Mouse (Mus musculus) gastrocnemius, postnatal 14 days (tissue): ENCODE data around the gene Atg14. TPM values are rescaled to one million over a fixed set of nuclear protein-coding genes. Genes with fewer than 3 reads are reported as not detected.
A peak's percentile ranks its signal among the peaks of the same experiment; 100 is the strongest.

Source experiments
- DNase-seq: peaks from one replicate; pipeline ENCODE4 v3.0.0; 2021; ENCODE audit warnings: mixed read lengths
- intact Hi-C: fragments of 180-260 bp; cut with DNase I; formaldehyde crosslinking; loops from one replicate; pipeline ENCODE4 v1.15.1; 2025; ENCODE audit warnings: low total_unique reads
- total RNA-seq, 2 experiments: library from RNA; stranded (reverse); gene quantifications; 2 replicates each; pipeline ENCODE4 v1.2.3; 2021

Gene Atg14
- total RNA-seq, 2 experiments from 2014 or later: 5.0 to 7.8 TPM

DNA sequence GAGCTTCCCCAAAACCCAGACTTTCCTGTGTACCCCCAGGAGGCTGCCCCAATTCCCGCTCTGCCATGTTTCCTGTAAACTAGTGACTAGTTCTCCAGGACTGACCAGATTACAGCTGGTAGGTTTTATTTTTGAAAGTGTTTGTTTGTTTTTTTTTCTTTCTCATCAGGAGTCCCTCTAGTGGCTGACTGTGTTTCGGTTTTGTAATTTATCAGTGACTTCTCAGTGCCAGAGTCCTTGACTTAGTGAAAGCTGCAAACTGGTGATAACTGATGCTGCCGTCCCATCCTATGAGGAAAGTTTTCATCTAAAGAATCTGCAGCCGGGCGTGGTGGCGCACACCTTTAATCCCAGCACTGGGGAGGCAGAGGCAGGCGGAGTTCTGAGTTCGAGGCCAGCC is 54.8 kb downstream of the Atg14 start:
- intact Hi-C loops: no loop called here
- DNase-seq: no peak

DNA sequence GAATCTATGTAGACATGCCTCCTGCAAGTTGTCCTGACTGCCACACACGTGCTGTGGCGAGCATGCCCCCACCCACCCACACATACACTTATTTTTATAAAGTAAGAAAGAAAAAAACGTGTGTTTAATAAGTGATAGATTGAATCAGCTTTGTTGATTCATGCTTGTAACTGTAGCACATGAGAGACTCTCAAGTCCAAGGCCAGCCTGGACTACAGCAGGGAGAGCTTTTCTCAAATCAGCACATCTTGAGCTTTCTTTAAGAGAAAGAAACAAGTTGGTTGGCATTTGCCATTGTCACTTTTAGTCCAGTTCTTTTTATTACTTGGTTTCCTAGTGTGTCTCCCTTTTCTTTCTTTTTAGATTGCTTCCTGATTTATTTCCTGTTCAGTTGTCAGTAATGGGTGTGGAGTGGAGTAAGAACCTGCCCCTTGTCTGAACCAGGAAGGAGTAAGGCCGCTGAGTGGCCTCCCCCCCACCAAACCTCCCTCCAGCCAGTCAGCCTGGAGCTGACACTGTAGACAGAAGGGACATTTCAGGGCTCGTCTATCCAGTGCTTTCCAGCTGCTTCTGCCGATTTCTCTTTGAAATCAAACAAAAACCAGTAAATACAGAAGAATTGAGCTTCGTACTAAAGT is 55.5 kb downstream of the Atg14 start:
- intact Hi-C loops: no loop called here
- peak; percentile 24 for DNase-seq

- intact Hi-C loops: no loop called here
- DNase-seq: no peak
Observed at GRCm38 (mm10) chr14:47513606-47514005, 56.8 kb downstream of the Atg14 start.

DNA sequence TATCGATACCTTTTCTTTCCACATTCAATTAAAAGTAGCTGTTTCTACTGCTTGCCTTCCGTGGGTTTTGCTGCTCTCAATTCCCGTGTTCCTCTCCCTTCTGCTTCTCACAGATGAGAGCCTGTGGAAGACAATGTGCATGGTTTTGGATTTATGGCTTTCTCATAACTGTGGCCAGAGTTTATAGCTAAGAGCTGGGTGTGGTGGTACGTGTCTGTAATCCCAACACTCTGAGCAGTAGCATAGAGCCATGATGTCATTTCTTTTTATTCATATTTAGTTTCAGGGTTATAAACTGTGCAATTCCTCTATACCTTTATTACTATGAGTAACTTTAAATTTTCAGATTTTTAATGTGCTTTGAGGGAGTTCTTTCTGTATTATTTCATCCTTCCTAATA is 60.2 kb downstream of the Atg14 start:
- DNase-seq: no peak
- intact Hi-C loops: no loop called here

DNA sequence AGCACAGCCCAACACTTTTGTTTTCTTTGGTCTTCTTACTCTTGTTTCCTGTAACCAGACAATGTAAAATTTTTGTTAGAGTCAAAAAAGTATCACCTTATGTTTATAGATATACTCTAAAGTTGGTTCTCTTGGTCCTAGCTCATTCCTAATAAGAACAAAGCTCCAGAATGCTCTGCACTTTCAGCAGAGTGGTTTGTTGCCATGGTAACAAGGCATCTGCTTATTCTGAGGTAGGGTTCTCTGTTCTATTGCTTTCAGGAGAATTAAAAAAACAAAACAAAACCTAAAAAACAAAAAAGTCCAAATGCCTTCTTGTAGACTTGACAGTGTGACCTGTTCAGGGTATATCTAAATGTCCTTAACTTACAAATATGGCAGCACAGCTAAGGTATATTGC is 62.4 kb downstream of the Atg14 start:
- intact Hi-C loops: no loop called here
- DNase-seq: no peak

DNA sequence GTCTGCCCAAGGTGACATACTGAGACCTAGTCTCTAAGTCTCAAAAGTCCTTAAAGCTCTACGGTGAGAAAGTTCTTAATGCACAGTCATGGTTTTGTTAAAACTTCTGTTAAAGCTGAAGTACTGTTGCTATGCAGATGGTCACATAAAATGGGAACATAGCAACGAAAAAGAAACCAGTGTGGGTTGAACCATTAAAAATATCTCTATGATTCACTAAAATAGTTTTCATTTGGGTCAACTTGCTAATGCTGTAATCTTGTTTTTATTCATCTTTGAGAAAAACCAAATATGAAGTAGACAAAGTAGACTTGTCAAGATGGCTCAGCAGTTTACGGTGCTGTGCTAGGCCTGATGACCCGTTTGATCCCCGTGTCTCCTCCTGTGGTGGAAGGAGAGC is 63.8 kb downstream of the Atg14 start:
- DNase-seq: no peak
- intact Hi-C loops: no loop called here

DNA sequence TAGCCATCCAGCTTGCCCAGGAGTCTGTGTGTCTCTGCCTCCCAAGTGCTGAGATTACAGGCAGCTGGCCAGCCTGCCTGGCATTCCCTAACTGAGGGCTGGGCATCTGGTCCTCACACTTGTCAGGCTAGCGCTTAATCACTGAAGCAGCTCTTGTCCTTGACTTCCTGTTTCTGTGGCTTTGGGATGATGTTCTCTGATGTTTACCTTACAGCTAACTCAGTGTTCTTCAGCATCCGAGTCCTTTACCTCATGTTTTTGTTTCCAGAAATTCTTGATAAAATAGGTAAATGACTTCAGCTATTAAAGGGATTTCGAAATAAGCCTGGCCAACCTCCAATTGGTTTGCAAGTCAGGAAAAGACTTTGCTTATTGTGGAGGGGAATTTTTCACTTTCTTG is 66.4 kb downstream of the Atg14 start:
- intact Hi-C loops: no loop called here
- DNase-seq: no peak

DNA sequence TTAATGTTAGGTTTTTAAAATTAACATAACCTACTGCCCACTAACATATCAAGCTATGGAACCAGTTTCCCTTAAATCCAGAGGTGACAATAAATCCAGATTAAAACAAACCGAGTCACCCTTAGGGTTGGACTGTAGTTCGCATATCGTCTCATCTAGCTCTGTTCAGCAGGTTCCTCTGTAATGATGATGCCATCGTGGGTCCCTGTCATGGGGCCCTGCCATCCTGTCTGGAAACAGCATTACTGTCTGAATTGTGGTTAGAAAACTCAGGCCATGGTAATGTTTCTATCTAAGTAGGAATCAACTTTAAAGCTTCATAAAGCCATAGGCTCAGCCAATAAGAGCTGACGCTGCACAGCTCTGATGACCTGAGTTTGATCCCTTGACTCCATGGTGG is 71.8 kb downstream of the Atg14 start:
- intact Hi-C loops: no loop called here
- no peak for DNase-seq

DNA sequence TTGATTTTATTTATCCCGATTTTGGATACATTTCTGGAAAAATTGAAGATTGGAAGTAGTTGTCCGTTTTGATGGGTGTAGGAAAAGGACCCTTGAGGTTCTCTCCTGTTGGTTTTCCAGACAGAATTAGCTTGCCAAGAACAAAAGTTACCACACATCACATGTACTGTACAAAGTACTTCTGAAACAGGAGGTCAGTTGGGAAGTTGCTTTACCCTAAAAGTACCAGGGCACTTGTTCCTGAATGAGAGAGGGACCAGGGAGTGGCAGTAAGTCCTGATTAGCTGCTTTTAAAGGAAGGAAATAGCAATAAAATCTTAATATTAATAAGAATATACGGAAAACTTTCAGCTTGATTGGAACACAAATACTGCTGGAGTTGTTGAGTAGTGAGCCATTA is 73.3 kb downstream of the Atg14 start:
- DNase-seq: no peak
- intact Hi-C loops: no loop called here

- no peak for DNase-seq
- intact Hi-C loops: no loop called here
Observed at GRCm38 (mm10) chr14:47495951-47496350, 74.5 kb downstream of the Atg14 start.

GRCm38 (mm10) chr14:47493592-47494361 is 76.7 kb downstream of the Atg14 start:
- intact Hi-C loops: no loop called here

More at GRCm38 (mm10) chr14:47493592-47494361, 76.7 kb downstream of the Atg14 start:
- DNase-seq: no peak

Other genes starting within 250 kb of the Atg14 start
- 1 to 10 TPM; 2.9 to 4.3 TPM for gene Lgals3, start 202.9 kb downstream of the Atg14 start, total RNA-seq
- 1 to 10 TPM; 2.3 to 3.6 TPM for gene Dlgap5, start 152.2 kb downstream of the Atg14 start, total RNA-seq
- 10 to 100 TPM; 10.5 to 11.2 TPM for gene Fbxo34, start 120.2 kb downstream of the Atg14 start, total RNA-seq
- gene Ktn1, start 77.8 kb upstream of the Atg14 start, total RNA-seq: 100 to 1,000 TPM; 108 to 113 TPM